Mouse (Mus musculus) frontal cortex, postnatal 14 days (tissue): Measurements from ENCODE around the gene Vgll4.

Experiments used
- DNase-seq, 2 experiments: peaks; one replicate each; pipeline ENCODE4 v3.0.0; 2022; ENCODE audit warnings: low spot score in 2 of 2

The Vgll4 gene

DNA sequence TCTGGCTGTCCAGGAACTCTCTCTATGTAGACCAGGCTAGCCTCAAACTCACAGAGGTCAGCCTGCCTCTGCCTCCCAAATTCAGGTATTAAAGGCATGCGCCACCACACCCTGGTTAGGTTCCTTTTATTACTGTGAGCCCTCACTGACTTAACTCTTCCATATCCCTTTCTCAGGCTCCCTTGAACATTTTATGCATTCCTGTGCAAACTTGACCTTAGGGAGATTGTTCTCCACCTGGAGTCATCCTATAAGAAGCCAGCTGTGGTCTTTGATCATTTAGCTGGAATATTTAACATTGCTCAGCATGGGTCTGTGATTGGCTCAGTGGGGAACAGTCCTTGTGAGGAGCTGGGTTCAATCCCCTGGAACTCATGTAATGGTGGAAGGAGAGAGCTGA lies 4.5 kb upstream of the Vgll4 start:
- no peak for DNase-seq

DNA sequence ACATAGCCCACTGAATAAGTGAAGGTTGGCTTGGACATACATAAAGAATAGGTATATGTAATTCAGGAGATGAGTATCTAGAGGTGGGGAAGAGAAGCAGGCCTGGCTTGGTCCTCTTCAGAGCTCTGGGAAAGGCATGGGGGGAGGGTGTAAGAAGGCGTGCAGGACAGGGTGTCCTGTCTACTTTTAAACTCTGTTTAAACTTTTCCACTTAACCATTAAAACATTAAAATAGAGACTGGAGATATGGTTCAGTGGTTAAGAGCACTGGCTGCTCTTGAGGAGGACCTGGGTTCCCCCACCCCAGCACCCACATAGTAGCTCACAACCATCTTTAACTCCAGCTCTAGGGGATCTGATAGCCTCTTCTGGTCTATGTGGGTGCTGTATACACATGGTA lies 3.2 kb upstream of the Vgll4 start:
- DNase-seq: no peak

DNA sequence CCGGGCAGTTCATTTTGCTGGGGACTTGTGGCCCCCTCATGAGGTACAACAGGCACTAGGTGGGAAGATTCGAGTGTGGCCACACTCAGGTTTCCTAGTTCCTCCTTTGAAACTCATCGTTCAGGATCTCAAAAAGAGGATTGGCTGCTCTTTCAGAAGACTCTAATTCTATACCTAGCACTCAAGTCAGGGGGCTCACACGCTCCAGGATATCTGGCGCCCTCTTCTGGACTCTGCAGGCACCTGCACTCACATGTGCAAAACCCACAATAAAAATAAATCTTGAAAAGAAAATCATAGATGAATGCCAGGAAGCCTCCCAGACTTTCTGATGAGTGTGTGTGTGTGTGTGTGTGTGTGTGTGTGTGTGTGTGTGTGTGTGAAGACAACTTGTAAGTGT lies 1.1 kb upstream of the Vgll4 start:
- no peak for DNase-seq

DNA sequence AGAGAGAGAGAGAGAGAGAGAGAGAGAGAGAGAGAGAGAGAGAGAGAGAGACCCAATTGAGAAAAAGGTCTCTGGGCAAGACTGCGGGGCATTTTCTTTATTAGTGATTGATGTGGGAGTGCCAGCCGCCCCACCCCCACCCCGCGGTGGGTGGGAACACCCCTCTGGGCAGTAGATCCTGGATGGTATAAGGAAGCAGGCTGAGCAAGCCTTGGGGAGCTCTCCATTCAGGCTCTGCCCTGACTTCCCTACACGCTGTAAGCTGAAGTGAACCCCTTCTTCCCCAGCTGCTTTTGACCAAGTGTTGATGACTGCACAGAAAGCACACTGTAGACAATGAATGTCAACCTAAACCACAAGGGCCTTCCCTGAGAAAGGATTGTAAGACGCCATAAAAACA lies 592 bp upstream of the Vgll4 start:
- no peak for DNase-seq

DNA sequence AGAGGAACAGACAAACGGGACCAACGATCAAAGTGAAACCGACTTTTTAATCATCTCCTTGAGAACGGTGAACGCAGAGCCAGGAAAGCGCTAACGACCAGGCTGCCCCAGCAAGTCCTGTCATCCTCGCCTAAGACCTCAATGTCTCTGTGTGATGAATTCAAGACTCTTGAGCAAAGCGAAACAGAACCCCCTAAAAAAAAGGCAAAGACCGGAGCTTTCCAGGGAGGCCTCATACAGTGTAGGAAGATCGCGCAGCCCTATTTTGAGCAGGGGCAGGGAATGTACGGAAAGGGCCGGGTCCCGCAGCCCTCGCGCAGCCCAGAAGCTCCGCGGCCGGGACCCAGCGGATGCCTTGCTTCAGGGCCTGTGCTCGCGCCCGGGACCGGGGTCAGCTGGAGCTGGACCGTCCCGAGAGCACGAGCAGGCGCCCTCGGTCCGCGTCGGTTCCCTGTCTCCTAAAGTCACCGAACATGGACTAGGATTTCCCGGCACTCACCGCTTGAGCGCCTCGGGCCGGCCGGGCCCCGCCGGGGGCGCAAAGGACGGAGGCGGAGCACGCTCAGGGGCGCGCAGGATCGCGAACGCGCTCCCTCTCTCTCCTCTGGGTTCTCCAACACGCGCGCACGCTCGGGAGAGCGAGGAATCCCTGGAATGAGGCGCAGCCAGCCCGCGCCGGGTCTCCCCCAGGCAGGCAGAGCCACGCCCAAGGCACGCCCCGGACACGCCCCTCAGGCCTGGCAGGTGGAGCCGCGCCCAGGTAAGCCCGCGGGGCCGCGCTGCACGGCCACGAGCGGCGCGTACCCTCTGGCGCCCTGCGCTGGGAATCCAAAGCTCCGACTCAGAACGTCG lies 1.2 kb downstream of the Vgll4 start:
- DNase-seq: peak; percentile 80 to 81

DNA sequence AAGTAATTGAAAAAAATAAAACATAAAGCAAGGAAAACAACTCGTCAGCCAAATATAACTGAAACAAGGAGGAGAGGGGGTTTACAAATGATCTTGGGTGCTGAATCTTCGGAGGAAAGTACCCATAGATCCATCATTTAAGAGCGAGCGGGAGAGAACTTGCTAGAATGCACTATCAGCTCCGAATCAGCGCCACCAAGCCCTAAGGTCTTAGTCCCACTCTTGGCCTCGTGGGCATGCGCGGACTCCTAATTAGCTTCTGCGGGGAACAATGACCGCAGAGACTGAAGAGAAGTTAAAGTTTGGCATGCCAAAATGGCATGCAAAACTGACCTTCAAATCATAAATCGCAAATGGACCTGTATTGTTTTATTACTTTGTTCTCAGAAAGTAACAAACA lies 2.2 kb downstream of the Vgll4 start:
- DNase-seq: no peak

DNA sequence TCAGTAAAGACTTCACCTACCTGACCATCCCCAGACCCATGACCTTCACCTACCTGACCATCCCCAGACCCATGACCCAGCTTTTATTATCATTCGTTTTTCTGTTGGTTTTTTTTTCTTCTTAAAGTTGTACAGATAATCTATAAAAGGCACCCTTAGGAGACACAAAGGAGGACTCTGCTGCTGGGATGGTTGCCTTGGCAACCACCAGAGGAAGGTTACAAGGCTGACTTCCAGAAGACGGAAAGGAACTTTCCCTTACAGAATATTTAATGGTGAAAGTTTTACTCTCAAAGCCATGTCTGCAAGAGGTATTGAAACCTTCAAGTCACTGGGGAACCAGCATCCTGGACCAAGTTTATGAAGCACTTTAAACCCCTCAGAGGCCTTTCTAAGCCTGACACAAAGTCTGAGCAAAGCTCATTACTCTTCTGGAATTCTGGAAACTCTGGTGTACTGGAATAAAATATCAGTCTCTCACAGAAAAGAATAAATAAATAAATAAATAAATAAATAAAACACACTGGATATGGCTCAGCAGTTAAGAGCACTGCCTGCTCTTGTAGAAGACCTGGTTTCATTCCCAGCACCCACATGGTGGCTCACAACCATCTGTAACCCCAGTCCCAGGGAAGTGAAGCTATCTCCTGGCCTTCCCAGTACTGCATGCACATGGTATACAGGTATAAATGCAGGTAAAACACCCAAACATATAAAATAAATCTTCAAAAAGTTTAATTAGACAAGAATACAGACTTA lies 3.2 kb downstream of the Vgll4 start:
- DNase-seq: no peak

DNA sequence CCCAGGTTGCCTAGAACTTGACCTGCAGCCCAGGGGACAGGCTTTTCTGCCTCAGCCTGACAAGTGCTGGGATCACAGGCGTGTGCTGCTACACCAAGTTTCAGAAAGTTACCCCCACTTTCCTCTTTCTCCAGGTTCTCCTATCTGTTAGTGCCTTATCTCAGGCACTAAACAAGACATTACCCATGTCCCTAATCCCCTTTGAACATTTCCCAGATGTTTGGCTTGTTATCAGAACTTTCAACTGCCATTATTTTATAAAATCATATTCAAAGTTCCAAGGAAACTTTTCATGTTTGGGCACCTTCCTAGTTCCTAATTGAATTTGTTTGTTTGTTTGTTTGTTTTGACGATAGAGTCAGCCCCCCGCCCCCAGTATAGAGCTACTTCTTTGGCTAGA lies 4.0 kb downstream of the Vgll4 start:
- DNase-seq: no peak

DNA sequence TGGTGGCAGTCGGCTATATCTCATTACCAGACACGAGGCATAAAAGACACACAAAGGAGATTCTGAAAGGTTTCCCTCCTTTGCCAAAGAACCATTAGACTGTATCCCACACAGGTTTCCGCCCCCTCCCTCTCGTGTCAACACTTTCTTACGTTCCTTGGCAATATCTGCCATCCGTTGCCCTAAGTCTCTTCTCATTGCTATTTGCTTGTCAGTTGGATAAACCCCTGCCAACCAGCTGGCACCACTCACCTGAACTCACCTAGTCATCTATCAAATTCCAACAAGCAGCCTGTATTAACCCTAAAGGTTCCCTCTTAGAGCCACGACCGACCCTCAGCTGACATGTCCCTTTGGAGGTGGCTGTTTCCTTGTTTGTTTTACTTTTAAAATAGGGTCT lies 4.4 kb downstream of the Vgll4 start:
- no peak for DNase-seq

DNA sequence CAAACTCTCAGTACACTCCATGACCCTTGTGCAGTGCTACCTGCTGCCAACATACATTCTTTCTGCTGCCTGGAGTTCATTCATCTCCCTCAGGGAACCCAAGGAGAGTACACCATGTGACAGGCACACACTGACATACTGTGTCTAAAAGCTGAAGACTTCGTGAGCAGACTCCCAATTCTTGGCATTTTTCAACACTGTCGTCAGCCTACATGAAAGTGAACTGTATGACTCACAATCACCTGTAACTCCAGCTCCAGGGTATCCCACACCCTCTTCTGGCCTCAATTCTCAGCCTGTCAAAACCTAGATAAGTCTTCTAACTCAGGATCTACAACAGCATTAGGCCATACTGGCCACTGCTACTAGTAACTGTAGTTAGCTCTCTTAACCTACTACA lies 5.6 kb downstream of the Vgll4 start:
- DNase-seq: no peak

DNA sequence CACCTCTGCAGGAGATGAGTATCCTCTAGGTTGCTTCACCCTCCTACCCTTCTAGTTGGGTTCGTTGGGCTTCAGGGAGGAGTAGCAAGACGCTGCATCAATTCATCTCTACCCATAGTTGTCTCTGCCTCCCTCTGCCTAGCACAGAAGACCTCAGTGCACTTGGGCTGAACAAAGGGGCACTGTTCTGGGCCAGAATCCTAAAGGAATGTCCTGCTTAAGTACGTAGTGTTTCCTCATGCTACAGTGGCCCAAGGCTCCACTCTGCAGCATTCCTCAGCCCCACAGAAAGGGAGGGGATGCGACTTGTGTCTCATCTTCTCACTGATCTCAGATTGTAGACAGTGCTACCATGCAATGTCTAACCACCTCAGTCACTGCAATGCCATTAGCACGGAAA lies 6.2 kb downstream of the Vgll4 start:
- no peak for DNase-seq

DNA sequence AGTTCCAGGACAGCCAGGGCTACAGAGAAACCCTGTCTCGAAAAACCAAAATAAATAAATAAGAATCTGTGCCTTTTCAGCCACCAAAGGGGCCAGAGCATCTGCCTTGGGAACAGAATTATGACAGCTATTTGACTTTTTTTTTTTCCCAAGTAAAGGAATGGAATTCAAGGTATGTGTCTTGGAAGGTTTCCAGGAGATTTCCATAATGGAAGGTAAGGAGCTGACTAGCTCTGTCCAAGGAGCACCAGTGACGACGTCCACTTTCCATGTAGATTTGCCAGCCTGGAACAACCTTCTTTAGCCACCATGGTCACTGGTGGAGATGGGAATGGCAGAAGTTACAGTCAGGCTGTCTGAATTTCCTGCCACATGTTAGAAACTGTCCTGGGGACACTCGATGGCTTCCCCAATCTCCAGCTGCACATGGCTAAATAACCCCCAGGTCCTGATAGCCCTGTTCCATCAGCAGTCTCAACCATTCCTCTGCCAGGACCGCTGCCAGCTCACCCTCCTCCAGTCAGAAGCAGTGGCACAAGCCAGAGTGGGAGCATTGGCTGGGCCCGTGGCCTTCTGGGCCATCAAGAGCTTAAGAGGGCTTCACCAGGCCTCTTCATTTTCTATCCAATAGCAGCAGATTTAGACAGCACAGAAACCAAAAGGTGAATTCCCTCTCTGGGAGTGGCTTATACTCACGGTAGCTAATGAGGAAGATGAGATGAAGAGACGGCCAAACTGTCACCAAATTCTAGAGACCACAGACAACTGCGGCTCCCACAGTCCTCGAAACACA lies 8.3 kb downstream of the Vgll4 start:
- DNase-seq: no peak

DNA sequence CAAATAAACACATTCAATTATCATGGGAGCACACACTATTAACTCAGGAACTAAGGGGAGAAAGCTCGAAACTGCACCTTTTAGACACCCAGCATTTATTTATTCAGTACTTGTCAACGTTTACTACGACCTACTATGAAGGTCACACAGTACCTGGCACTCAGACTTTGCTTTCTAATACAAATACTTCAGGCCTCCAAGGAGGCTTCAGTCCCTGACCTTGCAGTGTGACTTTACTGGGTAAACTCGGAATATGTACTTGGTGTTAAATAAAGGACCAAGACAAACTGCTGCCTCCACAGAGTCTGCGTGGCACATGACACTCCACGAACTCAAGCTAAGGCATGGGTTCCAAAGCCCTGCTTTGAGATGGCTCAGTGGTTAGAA lies 10.8 kb downstream of the Vgll4 start:
- no peak for DNase-seq

DNA sequence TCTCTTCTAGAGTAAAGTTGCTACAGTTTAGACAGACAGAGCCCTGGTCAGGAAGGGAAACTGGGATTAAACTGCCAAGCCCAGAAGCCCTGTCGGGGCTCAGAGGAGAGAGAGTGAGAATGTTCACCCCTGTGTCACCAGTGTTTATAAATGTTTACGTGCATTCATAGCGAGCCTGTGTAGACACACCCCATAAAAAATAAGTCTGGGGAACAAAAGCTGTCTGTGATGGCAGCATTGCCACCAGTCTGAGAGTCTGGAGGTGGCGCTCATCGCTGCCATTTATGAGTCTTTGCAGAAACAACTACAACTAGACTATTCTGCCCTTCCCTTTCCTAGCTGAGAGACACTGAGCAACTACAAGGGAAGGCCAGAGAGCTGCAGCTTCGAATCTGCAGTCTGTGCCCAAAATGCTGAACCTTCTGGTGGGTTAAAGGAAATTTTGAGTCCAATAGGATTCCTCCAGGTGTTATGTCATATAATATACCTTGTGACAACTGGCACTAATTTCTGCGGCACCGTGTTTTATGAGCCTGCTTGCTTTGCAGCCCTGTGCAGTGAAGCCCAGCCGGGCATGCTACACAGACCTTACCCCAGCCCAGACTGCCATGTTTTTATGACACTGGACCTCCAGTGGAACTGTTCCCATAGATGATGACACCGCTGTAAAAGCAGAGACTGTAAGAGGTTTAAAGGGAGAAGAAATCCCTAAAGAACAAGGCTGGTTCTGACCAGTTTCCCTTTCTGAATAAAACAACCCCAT lies 11.4 kb downstream of the Vgll4 start:
- DNase-seq: no peak

DNA sequence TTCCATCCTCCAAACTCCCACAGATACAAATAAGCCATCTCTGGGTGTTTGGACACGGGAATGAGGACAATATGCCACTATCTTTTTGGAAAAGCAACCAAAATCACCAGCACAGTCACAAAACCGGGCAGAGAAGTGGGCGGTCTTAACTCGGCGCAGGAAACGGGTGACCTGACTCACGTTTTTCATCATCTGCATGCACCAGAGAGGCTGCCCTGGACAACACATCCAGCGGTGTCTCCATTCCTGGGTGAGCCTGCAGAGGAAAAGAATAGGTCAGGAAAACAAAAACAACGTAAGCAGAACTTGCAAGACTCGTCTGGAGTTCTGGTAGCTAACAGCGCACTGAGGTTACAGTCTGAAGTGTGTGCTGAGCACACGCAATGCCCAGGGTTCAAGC lies 12.0 kb downstream of the Vgll4 start:
- no peak for DNase-seq

DNA sequence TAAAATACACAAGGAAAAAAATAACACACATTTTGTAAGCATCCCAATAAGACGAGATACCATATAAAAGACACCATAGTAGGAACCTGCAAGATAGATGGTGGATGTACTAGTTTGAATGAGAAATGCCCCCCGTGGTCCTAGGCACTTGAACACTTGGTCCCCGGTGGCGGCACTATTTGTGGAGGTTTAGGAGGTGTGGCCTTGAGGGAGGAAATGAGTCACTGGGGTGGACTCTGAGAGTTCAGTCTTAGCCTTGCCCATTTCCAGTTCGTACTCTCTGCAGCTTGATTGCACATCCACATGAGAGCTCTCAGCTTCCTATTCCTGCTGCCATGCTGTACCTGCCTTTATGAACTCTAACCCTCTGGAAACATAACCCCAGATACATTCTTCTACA lies 15.3 kb downstream of the Vgll4 start:
- no peak for DNase-seq

DNA sequence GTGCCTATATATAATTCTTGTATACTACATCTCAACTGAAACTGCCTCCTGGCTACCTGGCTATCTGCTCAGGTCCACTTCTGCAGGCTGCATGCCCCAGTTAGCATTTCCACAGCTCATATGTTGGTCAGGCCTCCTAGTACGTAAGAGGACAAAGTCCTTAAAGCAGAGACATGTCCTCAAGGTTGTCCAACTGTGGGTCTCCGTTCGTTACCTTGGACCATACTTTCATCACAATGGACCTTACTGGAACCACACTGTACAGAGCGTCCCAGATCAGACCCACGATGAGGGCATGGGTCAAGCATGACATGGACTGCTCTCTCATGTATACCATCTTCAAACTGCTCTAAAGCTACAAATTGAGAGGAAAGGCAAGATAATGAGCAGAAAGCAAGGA lies 16.2 kb downstream of the Vgll4 start:
- DNase-seq: no peak

DNA sequence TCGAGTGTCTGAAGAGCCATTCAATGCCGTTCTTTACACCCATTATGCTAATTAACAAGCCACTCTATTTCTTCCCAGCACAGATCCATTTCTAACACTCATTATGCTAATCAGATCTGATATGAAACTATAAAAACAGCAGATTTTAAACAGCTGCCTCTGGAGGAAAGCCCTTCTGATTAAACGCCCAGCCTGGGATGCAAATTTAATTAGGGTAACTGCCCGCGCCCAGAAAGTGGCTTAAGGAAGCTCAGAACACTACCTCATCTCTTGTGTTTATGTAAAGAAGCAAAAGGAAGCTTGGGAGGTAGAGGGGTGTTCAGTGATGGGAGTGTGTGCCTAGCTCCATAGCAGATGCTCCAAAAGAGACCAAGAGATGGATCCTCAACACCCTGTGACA lies 17.4 kb downstream of the Vgll4 start:
- no peak for DNase-seq

DNA sequence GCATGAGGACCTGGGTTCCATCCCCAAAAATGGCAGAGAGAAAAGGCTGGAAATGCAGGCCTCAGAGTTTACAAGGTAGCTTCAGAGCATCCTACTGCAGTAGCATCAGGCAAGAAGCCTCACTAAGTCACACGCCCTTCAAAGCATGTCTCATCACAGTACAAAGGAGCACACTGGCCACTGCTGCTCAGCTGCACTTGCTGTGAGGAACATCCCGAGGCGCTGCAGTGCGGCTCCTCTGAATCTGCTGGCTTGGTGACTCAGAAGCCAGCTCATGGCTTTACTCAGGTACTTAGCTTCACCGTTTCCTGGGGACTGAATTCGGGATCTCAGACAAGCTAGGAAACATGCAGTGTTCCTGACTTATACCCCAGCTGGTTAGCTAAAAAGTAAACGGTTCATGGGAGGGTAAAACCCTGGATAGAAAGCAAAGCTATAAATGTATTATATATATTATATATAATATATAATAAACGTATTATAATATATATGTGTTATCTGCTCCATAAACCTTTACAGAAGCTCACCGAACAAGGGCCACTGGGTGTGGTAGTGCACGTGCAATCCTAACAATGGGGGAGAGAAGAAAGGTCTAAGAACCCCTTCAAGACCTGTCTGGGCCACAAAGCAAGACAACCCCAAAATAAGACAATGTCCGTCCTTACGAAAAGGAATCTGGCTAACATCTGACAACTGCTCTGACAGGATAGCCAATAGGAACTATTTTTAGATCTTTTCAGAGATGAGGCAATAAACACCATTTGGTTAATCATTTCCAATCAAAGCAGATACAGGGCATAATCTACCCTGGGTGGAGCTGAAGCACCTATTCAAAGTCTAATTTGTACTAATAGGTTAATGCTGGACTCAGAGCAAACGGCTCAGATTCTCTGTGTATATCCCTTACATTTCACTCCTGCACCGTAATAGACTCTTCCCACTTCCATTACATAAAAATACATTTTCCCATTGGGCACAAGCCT lies 25.0 kb downstream of the Vgll4 start:
- DNase-seq: no peak

DNA sequence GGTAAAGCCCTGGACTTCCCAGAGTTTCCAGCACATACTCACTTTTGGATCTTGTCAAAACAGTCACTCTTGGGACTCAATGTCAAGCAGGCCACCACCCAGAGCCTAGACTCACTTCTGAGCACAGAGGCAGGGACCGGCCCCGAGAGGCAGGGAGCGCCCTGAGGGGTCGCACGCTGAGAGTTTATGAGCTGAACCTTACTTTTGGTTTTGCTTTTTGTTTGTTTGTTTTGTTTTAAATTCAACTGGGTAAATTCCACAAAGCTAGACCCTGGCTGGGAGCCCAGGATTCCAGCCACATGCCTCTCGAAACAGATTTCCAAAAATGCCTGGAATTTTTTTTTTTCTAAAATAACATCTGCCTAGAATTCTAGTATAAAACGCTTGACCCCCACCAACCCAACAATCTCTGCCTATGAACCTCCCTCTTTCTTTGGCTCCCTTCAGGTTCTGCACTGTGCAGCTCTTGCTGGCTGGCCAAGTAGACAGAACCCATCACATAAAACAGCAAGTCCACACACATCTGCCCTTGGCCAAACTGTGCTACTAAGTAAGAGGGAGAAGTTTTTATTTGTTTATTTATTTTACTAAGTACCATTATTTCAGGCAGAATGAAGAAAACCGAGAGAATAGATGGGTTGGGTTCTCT lies 28.5 kb downstream of the Vgll4 start:
- DNase-seq: no peak
